Mouse (Mus musculus) ES-E14 (cell line): Measurements from ENCODE around the gene Deaf1. TPM values are rescaled to one million over a fixed set of nuclear protein-coding genes. Genes with fewer than 3 reads are reported as not detected.

Source experiments
- DNase-seq: peaks from one replicate; pipeline ENCODE4 v3.0.0-alpha.2; 2013; ENCODE audit warnings: low read depth, low spot score
- H3K27ac ChIP-seq: 2 replicates; pipeline ENCODE4 v1.5.1; 2012; ENCODE audit warnings: low read depth, mild to moderate bottlenecking, low read length, moderate library complexity, mixed read lengths; ENCODE audit not compliant: poor library complexity, insufficient read depth, severe bottlenecking
- H3K36me3 ChIP-seq: 2 replicates; pipeline ENCODE4 v1.6.1; 2012; ENCODE audit warnings: mild to moderate bottlenecking, low read length, moderate library complexity, mixed read lengths; ENCODE audit not compliant: control insufficient read depth, poor library complexity, insufficient read depth, severe bottlenecking
- H3K4me1 ChIP-seq, 2 experiments: fragments of 150-350 bp in 1 of 2; sonication (generic) in 1 of 2; 2 replicates each; pipeline ENCODE4 v1.6.1; 2012; ENCODE audit warnings: low read length in 2 of 2, mild to moderate bottlenecking in 1 of 2, mixed read lengths in 1 of 2; ENCODE audit not compliant: control insufficient read depth in 2 of 2, insufficient read depth in 2 of 2, poor library complexity in 1 of 2
- H3K4me3 ChIP-seq, 2 experiments: fragments of 150-350 bp in 1 of 2; sonication (generic) in 1 of 2; 2 replicates each; pipeline ENCODE4 v1.5.1; 2012; ENCODE audit warnings: low read length in 2 of 2, low read depth in 1 of 2, mild to moderate bottlenecking in 1 of 2, mixed read lengths in 1 of 2; ENCODE audit not compliant: insufficient read depth in 1 of 2, poor library complexity in 1 of 2, severe bottlenecking in 1 of 2
- H3K9ac ChIP-seq: 2 replicates; pipeline ENCODE4 v1.6.1; 2012; ENCODE audit warnings: low read depth, mild to moderate bottlenecking, low read length, mixed read lengths; ENCODE audit not compliant: poor library complexity, insufficient read depth, severe bottlenecking
- H3K9me3 ChIP-seq: fragments of 150-350 bp; sonication (generic); 2 replicates; pipeline ENCODE4 v1.6.1; 2012; ENCODE audit warnings: low read depth, mild to moderate bottlenecking, low read length; ENCODE audit not compliant: control insufficient read depth, insufficient read depth
- CHD2 ChIP-seq: IDR thresholded peaks from 2 replicates; pipeline ENCODE4 v1.6.1; 2014; ENCODE audit warnings: mild to moderate bottlenecking, low read depth, low read length, inconsistent platforms
- HCFC1 ChIP-seq: IDR thresholded peaks from 2 replicates; pipeline ENCODE4 v1.6.1; 2012; ENCODE audit warnings: low read length, inconsistent platforms, borderline replicate concordance; ENCODE audit not compliant: insufficient read depth
- MAFK ChIP-seq: IDR thresholded peaks from 2 replicates; pipeline ENCODE4 v1.6.1; 2014; ENCODE audit warnings: mild to moderate bottlenecking, low read depth, low read length, inconsistent platforms; ENCODE audit not compliant: insufficient read depth
- ZC3H11A ChIP-seq: IDR thresholded peaks from 2 replicates; pipeline ENCODE4 v1.6.1; 2012; ENCODE audit warnings: low read depth, mild to moderate bottlenecking, inconsistent platforms, low read length, borderline replicate concordance
- ZNF384 ChIP-seq: IDR thresholded peaks from 2 replicates; pipeline ENCODE4 v1.6.1; 2012; ENCODE audit warnings: low read depth, low read length, inconsistent platforms
- in situ Hi-C, 2 experiments: fragments of 600-800 bp; cut with MboI; formaldehyde crosslinking; loops; one replicate each; pipeline ENCODE4 v1.15.1; 2025; ENCODE audit warnings: low sequenced_read_pairs in 2 of 2, inconsistent platforms in 1 of 2; ENCODE audit not compliant: unreplicated experiment in 2 of 2
- total RNA-seq: library from RNA; depleted of rRNA; stranded (reverse); fragments of 300-350 nt; gene quantifications from 2 replicates; pipeline ENCODE4 v1.2.3, GENCODE M21; 2012

The Deaf1 gene
- total RNA-seq, 1 experiment, result 23.7 TPM

DNA sequence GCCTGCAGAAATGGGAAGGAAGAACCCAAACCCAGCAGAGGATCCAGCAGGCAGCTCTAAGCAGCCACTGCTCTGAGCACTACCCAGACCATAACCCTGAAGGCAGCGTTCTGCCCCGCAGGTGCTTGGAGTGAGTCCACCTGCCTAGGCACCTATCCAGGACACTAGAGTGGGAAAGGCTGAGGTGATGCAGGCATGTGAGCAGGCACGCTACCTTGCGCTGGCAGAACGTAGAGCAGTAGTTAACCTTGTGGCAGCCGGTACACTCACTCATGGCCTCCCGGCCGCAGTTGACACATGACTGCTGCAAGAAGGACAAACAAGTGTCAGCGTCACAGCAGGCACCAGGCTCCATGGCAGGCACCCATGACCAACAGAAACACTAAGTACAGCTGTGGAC, 26.1 kb downstream of the Deaf1 start:
- no peak for TF ChIP-seq ZC3H11A
- no peak overlapping the region for H3K4me3 ChIP-seq
- peaks cover 41% of the 10 kb centered on the region for H3K36me3 ChIP-seq
- in situ Hi-C loops, result no loop called here
- no peaks in the 10 kb centered on the region for H3K9me3 ChIP-seq
- no peak overlapping the region for H3K9ac ChIP-seq
- DNase-seq, result no peak
- H3K4me1 ChIP-seq, result no peaks in the 10 kb centered on the region
- no peak overlapping the region for H3K27ac ChIP-seq

GRCm38 (mm10) chr7:141299175-141299574, 28.3 kb downstream of the Deaf1 start:
- Histone ChIP-seq H3K4me3 (no peak overlapping the region), H3K9ac (no peak overlapping the region), H3K9me3 (no peaks in the 10 kb centered on the region), H3K4me1 (peaks cover 0 to 2% of the 10 kb centered on the region in 2 experiments; a peak in 1 of 4 replicates), H3K36me3 (peaks cover 22% of the 10 kb centered on the region), H3K27ac (no peak overlapping the region)
- TF ChIP-seq HCFC1, result no peak
- no peak for TF ChIP-seq MAFK
- TF ChIP-seq CHD2, result no peak
- no peak for TF ChIP-seq ZC3H11A
- no peak for TF ChIP-seq ZNF384
- DNase-seq, result no peak
- in situ Hi-C loops, result no loop called here

- DNase-seq, result no peak
- Histone ChIP-seq H3K27ac (no peak overlapping the region), H3K9ac (no peak overlapping the region), H3K4me3 (no peak overlapping the region), H3K36me3 (peaks cover 19% of the 10 kb centered on the region), H3K9me3 (no peaks in the 10 kb centered on the region), H3K4me1 (peaks cover 0 to 7% of the 10 kb centered on the region in 2 experiments; a peak in 1 of 4 replicates)
- TF ChIP-seq HCFC1, result no peak
- 0 out of 2 replicates have a peak, but pooled peaks have one; percentile 60 for TF ChIP-seq ZNF384
- in situ Hi-C loops, result no loop called here
Measured at GRCm38 (mm10) chr7:141297926-141298650, 29.4 kb downstream of the Deaf1 start.

- H3K4me3 ChIP-seq, result peak overlapping the region; percentile 14 to 62
- H3K9me3 ChIP-seq, result no peaks in the 10 kb centered on the region
- no peak for TF ChIP-seq ZC3H11A
- TF ChIP-seq MAFK, result no peak
- TF ChIP-seq HCFC1, result no peak
- TF ChIP-seq CHD2, result no peak
- TF ChIP-seq ZNF384, result no peak
- no peak for DNase-seq
- H3K9ac ChIP-seq, result peak overlapping the region; percentile 55; the same call in 1 of the 2 replicates
- H3K27ac ChIP-seq, result no peak overlapping the region
- H3K36me3 ChIP-seq, result peaks cover 8% of the 10 kb centered on the region; the same call in 1 of the 2 replicates
- peaks cover 0 to 11% of the 10 kb centered on the region in 2 experiments; a peak in 1 of 4 replicates for H3K4me1 ChIP-seq
- in situ Hi-C loops, result no loop called here
Measured at GRCm38 (mm10) chr7:141294479-141294878, 33.0 kb downstream of the Deaf1 start.
